Mouse (Mus musculus) c-Kit-positive CD71-positive TER-119-negative erythroid progenitor cells, embryonic 14.5 days (primary cell): ENCODE results near the gene Socs2.

Source experiments
- DNase-seq: peaks from one replicate; pipeline ENCODE4 v3.0.0-alpha.2; 2013; ENCODE audit warnings: low read depth

The Socs2 gene

GRCm38 (mm10) chr10:95342833-95343590 is 74.0 kb downstream of the Socs2 start:
- no peak for DNase-seq

GRCm38 (mm10) chr10:95340676-95341075 is 76.3 kb downstream of the Socs2 start:
- DNase-seq = no peak

GRCm38 (mm10) chr10:95337589-95337988 is 79.4 kb downstream of the Socs2 start:
- DNase-seq = no peak

- no peak for DNase-seq
Observed at GRCm38 (mm10) chr10:95336781-95337544, 80.0 kb downstream of the Socs2 start.
